Mouse (Mus musculus) adrenal gland, postnatal 14 days (tissue): ENCODE data around the gene Stx18. TPM values are rescaled to one million over a fixed set of nuclear protein-coding genes. Genes with fewer than 3 reads are reported as not detected.

Experiments used
- DNase-seq: peaks from one replicate; pipeline ENCODE4 v3.0.0; 2021; ENCODE audit warnings: mixed read lengths
- total RNA-seq: library from RNA; stranded (reverse); gene quantifications from 2 replicates; pipeline ENCODE4 v1.2.3, GENCODE M21; 2021

The Stx18 gene
- total RNA-seq, 1 experiment from 2014 or later, result 47.0 TPM

DNA sequence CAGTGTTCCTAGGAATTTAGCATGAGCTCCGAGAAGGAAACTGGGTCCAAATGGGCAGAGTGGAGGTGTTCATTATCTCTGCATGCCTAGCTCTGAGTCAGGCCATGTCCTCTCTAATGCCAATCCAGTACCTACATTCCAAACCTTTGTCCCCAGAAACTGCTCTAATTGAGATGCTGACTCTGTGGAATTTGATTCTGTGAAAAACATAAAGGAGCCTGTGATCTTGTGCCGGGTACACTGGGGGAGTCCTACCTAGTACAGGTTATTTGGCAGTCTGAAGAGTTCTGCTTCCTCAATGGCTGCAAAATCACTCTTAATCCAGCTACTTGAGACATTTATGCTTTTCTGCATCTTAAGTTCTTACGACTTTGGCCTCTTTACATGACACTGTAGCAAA is 40.0 kb downstream of the Stx18 start:
- no peak for DNase-seq

DNA sequence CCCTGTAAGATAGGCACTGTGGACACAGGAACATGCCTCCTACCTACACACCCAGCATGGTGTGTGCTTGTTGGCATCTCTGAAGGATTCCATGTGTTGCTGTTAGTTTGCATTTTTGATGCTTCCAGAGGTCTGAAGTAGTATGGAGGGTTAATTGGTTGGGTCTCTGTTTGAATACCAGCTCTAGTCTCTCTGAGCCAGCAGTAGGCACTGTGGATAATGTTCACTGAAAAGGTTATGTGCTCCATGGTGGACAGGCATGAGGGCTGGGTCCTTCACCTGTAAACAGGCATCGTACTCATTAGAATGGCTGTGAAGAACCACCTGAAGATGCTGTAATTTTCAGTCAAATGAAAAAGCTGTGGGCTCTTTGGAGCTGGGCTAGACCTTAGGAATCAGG is 41.9 kb downstream of the Stx18 start:
- DNase-seq, result no peak

DNA sequence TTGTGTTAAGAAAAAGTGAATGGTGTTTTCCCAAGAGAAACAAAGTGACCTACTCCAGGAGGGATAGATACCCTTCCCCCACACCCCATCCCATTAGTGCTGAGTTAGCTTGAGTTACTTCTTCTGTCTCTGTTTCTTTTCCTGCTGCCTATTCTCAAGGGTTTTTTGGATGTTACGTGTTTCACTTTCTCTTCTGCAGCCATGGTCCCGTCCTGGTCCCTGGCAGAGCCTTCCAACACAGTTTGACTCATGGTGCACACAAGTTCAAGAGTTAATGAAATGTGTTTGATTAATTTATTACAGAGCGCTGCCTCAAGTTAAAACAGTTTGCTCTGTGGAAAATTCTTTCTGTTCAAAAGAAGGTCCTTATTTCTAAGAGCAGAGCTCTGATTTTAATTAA is 44.0 kb downstream of the Stx18 start:
- no peak for DNase-seq

DNA sequence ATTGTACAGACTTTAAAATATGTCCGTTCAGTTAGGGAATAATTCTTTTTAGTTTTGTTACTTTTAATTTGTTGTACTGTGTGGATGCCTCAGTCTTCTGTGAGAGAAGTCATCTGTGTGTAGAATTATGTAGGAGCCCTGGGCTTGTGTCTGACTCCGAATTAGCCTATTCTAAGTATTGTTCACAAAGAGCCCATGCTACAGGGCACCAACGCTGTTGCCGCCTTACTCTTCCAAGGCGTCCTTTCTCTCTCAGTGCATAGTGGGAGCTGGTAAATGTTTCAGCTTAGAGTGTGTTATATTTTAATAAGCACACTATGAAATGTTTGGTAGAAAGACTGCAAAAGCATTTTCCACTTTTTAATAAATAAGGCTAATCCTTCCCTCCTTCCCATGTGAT is 44.8 kb downstream of the Stx18 start:
- DNase-seq, result no peak

DNA sequence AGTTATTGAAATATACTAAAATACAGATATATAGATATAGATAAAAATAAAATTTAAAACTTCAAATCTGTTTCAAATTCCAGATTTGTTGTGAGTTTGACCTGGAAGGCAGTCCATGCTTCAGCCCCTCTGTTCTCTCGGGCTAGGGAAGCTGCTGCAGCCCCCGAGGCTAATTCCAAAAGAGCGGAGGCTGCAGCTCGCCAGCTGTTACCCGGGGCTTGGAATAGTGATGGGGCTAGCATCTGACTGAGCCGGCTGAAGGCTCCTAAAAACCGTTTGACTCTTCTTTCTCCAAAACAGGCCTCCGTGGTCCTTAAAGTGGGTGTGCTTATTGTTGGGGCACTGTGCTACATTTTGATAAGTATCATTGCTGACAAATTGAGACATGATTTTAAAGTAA is 46.1 kb downstream of the Stx18 start:
- no peak for DNase-seq

DNA sequence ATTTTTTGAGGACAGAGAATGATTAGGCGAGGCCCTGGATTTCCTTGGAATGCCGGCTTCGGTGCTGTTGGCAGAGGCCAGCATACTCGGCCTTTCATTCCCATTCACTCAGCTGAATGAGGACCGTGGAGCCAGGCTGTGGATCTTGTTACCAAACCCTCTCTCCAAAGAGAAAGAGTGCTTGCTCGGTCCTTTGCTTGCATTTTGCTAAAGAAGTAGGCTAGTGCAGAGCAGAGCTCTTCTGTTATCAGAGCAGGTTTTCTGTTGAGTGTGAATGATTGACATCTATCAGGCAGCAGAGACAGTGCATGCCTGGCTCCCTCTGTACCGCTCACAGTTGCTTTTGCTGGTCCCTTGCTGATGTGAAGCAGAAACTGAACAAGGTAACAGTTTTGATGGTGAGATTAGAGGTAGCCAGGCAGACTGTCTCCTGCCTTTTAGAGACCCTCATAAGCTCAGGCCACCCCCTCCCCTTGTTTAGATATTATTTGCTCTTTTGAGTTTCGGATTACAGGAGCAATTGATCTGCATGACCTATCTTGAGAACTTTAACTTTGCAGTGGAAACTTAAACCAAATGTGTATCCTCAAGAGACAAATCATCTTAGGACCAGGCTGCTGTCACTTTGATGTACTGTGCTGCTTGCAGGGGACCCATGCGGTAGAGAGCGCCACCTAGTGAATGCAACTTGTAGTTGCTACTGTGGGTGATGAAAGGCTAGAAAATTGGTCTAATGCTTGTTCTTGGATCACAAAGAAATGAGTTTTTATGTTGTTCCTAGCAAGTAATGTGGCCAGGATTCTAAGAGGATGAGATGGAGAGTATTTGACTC is 47.2 kb downstream of the Stx18 start:
- DNase-seq, result peak; percentile 71

DNA sequence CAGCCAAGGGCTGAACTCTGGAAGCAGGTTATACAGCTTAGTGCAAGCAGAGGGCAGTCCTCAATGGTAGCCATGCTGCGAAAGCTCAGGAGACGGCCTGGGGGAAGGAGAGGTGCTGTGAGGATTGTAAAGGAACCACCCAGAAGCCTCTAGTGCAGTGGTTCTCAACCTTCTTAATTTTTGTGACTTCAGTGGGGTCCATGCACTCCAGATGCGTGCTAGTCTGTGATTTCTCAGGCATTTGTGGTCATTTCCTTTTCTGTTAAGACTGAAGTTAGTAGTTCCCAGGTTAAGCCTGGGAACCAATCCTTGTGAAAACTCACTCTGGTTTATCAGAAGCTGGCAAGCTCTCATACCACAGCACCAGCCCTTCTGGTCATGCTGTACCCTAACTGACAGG is 51.6 kb downstream of the Stx18 start:
- DNase-seq, result no peak

DNA sequence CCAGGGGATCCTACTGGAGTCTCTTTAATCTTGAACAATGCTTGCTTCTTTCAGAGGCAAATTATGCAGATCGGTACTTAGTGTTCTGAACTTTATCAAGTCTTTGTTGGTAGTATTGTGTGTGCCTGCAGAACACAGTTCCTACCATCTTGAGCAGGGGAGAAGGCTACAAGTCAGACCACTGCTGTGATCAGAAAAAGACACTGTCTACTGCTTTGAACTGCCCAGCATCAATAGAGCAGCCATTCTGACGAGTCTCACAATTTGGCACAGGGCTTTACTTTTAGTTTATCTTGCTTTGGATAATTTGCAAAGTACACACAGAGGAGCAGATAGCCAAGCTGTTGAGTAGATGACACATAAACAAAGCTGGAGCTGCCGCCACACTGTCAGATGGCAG is 52.0 kb downstream of the Stx18 start:
- DNase-seq, result no peak

DNA sequence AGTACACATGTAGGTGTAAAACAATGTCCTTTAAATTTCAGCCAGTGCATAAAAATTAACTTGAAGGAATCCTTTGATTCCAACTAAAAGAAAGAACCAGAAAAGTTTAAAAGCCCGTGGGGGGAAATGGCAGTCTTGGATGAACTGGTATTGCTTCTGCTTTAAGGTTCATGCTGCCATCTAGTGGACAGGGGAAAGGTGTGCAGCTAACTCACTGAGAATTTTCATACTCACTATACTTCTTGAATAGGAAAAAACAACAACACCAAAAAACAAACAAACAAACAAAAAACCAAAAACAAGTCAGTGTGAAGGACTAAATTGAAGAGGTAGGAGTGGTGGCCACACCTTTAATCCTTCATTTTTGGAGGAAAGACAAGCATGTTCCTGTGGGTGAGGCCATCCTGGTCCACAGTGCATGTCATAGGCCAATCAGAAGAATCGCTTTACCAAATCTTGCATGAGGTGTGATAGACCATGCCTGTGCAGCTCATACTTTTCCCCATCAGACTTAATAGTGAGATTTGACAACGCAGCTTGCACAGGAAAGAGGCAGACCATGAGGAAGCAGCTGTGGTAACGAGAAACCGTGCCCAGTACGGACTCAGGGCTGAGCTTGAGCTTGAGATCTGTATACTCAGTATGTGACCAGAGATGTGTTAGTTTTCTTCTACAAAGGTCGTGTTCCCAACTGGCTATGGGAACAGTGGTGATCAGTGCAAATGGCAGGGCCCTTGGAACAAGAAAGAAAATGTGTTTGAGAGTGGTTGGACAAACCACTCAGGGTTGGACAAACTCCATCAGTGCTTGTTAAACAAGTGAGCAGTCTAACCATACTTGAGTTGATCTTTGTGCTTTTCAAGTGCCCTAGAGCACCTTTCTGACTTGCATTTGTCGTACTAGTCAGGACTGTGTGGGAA is 52.8 kb downstream of the Stx18 start:
- DNase-seq, result peak; percentile 49

DNA sequence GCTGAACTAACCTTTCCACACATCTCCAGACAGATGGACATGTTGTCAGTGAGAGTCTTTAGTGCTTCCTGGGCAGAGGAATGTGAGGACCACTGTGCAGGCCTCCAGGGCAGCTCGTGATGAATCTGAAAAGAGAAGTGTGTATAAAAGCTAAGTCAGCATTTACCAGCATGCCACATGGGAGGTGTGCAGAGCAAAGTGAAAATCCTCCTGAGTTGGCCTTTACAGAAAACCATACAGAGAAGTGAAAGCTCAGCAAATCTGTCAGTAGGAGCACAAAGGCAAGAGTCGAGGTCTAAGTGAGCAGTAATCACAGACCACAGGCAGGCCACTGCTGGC is 53.4 kb downstream of the Stx18 start:
- no peak for DNase-seq

DNA sequence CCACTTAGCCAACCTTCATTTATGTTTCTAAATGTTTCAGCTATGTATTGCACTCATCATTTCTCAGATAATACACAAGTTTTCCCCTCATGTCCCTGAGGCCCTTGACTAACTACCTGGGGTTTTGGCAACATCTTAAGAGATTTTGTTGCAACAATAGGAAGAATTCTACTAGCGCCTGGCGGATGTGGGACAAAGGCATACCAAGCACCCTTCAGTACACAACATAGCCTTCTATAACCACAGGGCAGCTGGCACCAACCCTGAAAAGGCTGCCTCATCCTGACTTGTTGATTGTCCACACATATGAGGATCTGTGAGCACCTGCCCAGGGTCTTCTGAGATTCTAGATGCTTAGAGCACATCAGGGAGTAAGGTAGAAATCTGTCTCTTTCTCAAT is 55.8 kb downstream of the Stx18 start:
- no peak for DNase-seq

DNA sequence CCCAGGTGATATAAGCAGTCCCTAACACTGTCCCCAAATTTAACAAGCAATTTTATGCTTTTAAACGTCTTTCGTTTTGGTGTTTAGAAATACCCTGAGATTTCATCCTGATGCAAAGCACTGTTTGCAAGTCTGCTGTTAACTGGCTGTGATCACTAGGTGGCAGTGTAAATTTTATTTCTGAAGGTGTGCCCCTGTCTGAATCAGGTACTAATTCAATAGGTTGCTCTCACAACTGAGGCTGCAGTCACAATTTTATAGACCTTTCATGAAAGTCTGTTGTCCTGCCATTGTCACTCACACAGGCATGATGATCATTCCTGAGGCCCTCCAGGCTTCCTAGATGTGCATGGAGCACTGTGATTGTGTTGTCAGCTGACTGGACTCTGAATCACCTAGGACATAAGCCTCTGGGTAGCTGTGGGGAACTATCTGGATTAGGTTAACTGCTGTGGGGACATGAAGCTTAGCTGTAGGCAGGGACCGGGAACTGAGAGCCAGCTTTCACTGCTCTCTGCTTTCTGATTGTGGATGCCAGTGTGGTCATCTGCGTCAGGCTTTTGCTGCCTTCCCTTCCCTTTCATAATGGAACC is 59.1 kb downstream of the Stx18 start:
- DNase-seq, result no peak

DNA sequence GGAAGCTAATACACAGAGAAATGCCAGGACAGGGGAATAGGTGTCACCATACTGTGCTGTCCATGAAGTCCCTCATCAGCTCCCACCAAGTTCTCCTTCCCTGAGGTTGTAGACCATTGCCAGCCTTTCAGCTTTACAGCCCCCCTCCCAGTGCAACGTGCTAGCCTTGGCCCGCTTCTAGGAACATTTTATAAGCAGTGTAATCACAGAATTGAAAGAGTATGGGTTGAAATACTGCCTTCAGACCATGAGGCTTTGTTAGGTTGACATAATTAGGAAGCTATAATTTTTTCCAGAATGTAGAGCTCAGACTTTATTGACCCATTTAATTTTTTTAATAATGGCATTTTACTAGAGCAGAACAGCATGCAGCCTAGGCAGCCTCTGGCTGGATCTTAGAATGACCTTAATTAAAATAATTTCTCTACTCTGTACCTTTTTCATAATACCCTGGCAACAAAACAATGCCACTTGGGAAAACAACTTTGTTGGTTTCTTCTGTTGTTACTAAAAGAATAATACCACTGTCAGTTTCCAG is 60.7 kb downstream of the Stx18 start:
- no peak for DNase-seq

DNA sequence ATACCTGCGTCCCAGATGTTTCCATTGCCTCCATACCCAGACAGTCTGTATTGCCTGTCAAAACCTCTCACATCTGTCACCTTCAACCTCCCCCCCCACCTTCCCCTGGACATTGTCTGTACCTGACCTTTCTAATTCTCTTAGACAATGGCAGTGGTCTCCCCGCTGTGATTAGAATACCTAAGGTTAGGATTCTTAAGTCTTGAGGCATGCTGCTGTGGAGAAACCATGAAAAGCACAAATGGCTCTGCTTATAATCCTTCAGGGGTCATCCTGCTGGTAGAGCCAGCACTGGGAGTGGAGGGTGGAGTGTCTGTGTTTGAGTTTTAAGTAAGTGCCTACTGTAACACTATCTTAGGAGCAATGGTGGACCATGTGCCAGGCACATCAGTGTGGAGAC is 64.4 kb downstream of the Stx18 start:
- no peak for DNase-seq

DNA sequence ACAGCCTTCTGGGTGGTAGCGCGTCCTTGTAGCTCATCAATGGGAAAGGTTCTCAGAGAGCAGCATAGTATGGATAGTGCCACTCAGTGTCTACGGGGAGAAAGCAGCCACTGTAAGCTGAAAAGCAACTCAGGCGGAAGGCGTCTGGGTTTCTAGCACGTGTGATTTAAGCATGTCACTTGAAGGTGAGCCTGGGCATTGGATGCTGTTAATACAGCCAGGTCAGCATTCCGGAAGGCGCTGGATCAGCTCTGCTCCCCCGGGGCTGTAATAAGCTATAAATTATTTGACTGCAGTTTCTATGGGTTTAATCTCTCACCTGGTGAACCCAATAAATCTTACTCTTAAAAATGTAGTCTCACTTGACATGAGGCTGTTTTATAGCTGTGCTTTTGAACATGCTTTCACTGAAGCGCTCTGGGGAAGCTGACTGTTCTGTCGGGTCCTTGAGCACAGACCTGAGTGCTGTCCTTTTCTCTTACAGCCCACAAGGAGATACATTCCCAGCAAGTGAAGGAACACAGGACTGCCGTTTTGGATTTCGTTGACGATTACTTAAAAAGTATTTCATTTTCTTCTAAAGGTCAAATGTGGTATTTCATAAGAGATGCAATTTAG is 67.6 kb downstream of the Stx18 start:
- no peak for DNase-seq

DNA sequence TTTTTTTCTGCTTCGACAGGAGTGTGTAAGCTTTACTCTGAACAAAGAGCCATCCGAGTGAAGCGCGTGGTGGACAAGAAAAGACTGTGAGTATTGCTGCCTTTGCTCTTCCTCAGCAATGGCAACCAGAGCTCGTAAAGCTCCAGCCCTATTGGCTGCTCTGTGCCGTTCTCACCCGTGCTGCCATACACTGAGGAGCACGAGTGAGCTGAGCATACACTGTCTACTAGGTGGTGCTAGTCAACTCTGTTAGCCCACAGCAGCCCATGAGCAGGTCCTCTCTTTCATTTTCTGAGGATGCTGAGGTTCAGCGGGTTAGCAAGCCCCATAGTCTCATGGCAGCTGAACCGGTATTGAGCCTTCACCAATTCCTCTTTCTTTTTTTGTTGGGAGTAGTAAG is 68.3 kb downstream of the Stx18 start:
- DNase-seq, result no peak

DNA sequence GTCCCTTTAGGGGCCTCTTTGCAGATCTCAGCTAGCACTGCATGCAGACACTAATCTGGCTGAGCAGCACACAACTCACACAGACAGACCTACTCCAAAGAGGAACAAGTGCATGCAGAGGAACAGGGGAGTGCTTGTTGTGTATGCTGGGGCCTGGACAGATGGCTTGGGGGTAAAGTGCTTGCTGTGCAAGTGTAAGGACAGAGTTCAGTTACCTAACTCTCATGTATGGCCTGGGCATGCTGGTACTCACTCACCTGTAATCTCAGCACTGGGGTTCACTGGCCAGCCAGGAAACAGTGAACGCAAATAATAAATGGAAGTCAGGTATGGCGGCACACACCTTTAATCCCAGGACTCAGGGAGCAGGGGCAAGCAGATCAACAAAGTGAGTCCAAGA is 76.0 kb downstream of the Stx18 start:
- DNase-seq, result no peak

DNA sequence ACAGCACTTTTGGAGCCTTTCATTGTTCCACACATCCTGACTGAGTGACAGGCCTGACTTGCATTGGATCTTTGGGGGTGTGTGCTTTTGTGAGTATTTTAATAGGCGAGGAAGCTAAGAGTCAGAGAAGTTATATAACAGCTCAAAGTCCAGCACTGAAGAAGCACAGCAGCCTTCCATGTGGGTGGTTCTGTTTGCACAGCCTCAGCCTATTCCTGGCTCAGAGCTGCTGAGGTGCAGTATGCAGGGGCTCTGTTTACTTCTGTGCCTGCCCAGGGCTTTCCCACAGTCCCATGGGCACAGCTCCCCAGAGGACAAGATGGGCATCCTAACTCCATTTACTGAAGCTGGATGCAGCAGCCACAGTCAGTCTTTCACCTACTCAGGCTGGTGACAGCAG is 78.5 kb downstream of the Stx18 start:
- DNase-seq, result no peak

DNA sequence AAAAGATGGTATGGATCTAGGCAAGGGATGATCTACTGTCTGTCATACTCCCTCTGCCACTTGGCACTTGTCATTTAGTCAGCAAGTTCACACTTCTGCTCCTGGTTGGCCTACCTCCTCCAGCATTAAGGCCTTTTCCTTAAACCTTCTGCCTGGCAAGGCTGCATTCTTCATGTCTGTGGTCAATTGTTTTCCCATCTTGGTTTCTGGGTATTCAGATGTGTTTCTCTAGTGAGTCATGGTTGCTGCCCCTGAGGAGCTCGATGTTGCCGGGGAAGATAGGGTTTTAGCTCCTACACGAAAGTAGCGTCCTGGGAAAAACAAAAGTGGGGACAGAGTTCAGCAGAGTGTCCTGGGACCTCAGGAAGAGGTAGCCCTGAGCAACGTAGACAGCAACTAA is 80.7 kb downstream of the Stx18 start:
- DNase-seq, result no peak

DNA sequence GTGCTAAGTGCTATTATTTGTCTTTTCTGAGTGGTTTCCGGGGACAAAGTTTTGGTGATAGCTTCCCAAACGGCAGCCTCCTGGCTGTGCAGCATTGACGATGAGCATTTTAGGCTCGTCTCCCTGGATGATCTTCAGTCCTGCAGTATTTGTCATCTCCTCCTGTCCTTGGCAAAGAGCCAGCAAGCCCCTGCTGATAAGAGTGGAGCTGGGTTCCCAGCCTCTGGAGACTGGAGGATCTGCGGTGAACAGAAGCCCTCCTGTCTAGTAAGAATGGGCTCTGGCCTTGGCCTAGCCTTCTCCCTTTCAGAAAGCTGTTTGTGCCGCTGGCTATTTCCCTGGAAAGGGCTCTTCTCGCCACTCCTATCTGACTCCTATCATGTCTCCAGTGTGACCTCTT is 83.2 kb downstream of the Stx18 start:
- peak; percentile 65 for DNase-seq

DNA sequence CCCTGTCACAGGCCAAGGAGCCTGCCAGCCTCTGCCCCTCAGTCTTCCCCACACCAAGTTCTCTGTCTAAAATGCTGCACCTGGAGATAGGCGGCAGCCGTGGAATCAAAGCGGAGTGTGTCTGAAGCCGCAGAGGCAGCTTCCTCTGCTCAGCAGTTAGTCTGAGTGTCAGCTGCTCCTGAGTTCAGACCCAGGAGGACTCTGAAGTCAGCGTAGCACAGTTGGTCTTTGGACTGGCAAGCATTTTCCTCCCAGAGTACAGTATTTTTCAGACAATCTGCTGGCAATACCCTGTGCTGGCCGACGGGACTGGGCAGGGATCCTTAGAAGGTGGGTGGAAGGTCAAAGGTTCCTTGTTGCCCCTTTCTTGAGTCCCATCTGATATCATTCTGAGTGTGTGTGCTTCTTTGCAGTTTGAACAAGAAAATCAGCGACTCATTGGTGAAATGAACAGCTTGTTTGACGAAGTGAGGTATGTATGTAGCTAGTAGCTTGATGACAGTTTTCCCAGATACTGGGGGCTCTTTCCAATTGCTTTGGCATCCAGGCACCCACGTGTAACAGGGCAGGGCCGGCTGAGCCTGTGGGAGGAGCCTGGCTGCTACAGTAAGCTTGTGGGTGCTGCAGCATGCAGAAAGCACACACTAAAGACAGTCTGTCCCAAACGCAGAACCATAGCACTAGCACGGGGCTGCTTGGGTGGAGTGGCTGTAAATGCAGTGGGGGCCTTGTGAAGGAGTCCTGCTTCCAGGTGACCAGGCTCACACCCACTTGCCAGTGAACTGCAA is 88.2 kb downstream of the Stx18 start:
- DNase-seq, result no peak

DNA sequence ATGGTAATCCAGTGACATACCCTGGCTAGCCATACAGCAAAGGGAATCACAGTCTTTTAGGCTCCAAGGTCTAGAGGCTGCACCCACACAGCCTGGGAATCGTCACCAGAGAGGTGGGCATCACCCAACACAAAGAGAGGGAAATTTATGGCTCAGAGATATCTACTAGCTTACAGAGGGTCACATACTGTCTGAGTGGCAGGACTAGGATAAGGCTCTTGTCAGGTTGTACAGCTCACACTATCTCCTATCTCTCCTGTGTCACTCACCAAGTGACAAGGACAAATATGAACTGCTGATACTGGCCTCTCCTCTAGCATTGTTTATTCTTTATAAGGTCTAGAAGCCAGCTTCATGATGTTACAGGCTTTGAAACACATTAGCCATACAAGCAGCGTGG is 90.8 kb downstream of the Stx18 start:
- no peak for DNase-seq
